Mouse (Mus musculus): ENCODE results near the gene Hbq1b.

Hbq1b gene

DNA sequence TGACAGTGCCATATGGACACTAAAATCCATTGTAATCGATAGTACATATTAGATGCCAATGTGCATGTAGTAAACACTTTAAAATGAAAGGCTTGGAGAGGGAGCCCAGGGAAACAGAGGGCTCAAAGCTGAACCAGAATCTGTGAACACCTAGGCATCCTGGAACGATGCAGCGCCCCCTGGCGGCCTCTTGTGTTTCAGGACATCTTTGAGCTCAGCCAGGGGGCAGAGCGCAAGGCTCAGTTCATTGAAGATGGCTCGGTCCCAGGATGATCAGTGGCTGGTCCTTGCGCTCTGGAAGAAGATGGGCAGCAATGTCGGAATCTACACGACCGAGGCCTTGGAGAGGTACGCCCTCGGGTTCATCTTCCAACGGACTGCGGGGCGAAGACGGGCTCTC is 13.1 kb downstream of the Hbq1b start, which contains the start of gene Hbq1a:
Gene Hbq1a (plus strand): TSS at position 205 of the 400 bp plus-strand sequence.
- peak; percentile 69 to 78 for DNase-seq (ENCODE audit: low spot score in 2 of 2)

DNA sequence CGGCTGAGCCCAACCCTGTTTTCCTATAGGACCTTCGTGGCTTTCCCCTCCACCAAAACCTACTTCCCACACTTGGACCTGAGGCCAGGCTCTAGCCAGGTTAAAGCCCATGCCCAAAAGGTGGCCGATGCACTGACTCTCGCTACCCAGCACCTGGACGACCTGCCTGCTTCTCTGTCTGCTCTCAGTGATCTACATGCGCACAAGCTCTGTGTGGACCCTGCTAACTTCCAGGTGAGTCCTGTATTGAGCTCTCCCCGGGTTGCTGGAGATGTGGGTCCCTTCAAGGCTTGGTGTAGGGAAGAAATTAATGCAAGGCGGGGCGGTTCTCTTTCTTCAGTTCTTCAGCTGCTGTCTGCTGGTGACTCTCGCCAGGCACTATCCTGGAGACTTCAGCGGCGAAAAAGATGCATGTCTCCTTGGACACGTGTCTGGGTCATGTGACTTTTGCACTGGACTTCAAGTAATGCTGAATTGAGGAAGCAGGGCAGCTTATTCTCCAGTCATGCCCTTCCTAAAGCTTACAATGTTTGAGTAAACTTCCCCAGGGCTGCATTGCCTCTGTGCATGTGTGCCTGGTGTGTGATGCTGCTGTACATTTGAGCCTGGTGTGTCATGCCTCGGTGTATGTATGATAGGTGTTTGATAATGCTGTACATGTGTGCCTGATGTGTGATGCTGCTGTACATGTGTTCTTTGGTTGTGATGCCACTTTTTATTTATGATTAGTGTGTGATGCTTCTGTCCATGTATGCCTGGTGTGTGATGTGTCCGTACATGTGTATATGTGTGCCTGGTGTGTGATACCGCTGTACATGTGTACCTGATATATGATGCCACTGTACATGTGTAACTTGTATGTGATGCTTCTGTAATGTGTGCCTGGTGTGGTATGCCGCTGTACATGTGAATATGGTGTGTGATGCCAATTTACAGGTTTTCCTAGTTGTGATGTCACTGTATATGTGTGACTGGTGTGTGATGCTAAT is 13.8 kb downstream of the Hbq1b start:
- no peak for DNase-seq (ENCODE audit: low spot score in 2 of 2)

DNA sequence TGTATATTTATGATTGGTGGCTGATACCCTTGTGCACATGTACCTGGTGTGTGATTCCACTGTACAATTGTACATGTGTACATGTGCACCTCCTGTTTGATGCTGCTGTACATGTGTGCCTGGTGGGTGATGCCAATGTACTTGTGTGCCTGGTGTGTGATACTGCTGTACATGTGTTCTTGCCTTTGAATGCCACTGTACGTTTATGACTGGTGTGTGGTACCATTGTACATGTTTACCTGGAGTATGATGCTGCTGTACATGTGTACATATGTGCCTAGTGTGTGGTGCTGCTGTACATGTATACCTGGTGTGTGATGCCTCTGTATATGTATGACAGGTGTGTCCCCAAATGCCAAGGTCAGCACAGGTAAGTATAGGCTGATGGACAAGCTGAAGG is 14.7 kb downstream of the Hbq1b start:
- no peak for DNase-seq (ENCODE audit: low spot score in 2 of 2)

DNA sequence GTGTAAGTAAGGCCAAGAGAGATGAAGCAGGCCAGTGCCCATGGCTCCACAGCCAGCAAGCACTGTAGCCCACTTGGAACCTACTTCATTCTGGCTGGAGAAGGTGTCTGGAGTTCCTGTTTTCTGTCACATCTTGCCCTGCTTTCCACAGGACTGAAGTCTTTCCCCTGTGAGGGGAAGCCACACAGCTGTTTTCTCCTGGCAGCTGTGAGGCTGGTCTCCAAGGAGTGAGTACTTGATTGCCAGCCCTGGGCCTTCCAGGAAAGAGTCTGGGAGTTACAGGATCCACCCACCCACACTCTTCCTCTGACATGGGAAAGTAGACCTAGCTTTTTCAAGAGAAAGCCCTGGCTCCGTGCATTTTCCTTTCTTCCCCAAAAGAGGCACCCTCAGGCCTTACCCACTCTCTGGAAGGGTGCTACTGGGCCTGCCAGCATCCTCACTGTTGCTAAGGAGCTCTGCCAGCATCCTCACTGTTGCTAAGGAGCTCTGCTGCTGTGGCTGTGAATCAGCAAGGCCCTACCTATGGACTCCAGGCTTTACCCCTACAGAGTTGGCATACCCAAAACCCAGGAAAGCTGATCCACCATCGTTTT is 16.2 kb downstream of the Hbq1b start:
- peak; percentile 69 to 72 for DNase-seq (ENCODE audit: low spot score in 2 of 2)

DNA sequence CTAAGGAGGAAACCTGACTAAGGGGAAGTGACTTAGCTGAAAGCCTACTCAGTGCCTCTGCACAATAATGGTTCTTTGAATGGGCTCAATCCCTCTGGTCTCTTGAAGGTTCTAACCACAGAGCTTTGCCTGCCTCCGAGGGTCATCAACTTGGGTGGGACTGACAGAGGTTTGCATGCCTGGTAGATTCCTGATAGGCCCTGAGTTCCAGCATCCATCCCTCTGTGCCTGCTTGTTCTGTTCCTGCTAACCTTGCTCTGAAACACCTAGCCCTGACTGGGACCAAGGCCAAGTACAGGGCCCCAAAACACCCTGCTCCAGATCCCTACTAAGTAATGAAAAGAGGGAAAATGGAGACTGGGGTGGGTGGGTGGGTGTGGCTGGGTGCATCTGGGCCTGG is 16.7 kb downstream of the Hbq1b start:
- DNase-seq (ENCODE audit: low spot score in 2 of 2) = no peak

DNA sequence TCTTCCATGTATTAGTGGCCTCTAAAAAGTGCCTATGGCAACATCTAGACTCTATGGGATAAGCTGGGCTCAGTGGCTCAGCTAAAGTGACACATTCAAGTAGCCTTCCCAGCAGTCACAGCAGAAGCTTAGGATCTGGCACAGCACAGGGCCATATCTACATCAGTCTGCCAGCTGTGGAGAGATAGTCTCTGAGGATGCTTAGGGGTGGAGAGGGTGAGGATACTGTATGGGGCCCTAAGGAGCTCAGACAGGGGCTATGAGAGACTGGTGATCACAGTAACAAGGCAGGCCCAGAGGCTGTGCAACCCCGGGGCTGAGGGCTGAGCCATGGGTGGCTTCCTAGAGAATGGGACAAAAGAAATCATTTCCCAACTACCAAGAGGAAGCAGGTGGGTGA is 20.2 kb downstream of the Hbq1b start:
- no peak for DNase-seq (ENCODE audit: low spot score in 2 of 2)

DNA sequence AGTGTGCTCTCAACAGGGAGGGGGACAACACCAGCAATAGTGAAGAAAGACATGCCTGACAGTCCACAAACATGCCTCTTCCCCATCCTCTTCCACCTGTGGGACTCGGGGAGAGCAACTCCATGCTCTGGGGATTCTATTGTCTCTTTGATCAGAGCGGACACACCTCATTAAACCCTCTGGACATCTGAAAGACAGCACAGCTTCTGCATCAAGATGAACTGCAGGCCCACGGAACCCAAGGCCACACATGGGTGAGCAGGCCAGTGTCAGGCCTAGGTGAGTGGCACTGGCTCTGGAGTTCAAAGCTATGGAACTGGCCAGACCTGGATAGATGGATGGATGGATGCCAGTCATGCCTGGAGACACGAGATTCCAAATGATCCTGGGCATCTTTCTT is 22.7 kb downstream of the Hbq1b start:
- DNase-seq (ENCODE audit: low spot score in 2 of 2) = no peak

DNA sequence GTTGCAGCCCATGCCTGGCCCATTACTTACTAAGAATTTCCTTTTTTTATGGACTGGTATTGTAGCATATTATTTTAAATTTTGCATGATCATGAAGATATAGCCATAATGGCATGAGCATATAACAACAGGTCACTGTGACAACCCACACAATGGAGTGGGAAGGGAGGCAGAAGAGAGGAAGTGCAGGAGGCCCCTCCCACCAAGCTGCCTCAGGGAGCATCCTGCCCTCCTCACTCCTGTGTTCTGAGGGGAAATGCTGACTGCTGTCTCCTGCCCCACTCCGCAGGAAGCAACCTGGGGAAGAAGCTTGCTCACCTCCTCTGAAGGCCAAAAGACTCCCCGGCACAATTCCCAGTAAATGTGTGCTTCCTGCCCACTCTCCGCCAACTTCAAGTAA is 23.2 kb downstream of the Hbq1b start:
- no peak for DNase-seq (ENCODE audit: low spot score in 2 of 2)

DNA sequence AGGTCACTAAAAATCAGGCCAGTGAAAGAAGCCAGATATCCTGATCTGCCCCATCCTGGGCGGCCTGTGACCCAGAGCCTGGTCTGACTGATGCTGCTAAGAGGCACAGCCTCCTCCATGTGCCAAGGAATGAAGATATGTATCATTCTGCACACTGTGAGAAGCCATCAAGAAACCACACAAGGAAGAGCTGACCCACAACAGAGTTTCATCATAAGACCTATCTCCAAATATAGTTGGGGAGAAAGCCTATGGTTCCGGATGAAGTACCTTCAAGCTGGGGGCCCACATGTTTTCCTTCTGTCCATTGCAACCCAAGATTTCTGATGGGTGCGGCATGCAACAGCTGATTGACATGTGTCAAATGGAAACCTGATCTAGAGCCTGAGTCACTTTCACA is 29.2 kb downstream of the Hbq1b start:
- no peak for DNase-seq (ENCODE audit: low spot score in 2 of 2)

DNA sequence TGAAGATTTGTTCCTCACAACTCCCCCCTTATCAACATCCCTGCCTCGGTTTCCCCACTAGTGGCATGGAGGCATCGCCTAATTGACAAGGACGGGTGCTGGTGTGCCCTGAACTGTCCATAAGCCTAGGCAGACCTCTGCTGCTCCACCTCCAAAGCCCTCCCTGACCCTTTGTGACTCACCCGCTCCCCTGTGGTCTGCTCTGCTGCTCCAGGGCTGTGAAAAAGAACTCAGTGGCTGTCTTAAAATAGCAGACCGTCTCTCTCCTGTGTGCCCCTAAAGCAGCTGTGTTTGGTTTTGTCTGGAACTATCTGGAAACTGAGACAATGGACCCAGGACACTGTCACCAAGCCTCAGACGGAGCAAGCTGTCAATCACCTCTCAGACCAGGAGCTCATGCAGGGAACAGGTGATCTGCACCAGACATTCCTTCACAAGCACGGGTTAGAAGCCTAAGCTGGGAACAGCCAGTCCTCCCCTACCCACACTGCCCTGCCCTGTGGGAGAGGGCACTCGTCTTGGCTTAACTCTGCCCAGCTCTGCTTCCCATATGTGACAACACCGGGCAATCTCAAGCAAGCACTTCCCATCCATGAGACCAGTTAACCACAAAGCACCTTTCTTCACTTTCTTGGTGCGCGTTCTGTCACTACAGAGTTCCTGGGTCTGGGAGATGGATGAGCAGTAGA is 33.9 kb downstream of the Hbq1b start:
- DNase-seq (ENCODE audit: low spot score in 2 of 2) = no peak

DNA sequence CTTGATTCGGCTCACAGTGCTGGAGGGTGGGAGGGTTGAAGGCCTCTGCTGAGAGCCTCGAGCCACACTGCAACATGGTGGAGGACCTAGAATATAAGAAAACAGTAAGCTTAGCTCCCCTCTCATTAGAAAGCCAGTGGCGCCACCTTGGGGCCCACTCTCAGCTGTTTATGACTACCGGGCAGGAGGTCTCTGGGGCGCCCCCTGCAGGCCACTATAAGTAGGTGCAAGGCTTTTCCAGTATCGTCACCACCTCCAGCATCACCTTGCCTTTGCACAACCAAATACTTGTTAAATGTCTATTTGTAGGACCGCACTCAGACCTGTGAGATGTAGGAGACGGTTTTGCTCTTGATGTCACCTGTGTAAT is 34.4 kb downstream of the Hbq1b start:
- peak; percentile 58 to 62 for DNase-seq (ENCODE audit: low spot score in 2 of 2)

DNA sequence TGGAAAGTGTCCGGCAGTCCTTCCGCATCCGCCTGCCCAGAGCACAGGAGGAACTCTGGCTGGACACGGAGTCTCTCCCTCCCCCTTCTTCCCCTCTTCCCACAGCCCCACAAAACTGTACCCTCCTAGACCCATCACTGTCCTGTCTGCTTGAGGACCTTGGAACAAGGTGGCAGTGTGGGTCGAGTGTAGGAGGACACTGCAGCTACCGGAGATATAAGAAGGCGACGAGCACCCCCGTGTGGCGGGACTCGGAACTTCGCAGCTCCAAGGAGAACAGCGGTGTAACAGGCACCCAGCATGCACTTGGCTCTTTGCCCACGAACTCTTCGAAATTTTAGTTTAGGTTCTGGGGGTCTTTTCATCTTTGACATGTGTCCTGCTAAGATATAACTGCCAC is 37.8 kb downstream of the Hbq1b start:
- DNase-seq (ENCODE audit: low spot score in 2 of 2) = peak; percentile 85 to 90

DNA sequence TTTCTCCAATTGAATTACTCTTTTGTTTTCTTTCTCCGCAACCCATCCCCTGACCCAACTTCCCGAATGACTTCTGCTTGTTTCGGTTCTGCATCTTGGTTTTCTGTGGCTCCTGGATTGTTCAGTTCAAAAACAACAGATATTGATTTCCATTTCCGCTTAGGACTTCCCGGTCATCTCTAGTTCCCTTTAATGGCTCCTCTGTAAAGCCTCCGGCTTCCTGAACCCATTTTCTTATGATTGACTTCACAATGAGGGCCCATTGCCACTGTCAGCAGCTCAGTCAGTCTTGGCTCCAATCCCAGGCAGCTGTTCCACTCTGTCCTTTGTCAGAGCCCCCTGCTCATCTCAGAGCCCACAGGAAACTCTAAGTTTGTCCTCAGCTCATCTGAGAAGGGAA is 44.3 kb downstream of the Hbq1b start:
- no peak for DNase-seq (ENCODE audit: low spot score in 2 of 2)

DNA sequence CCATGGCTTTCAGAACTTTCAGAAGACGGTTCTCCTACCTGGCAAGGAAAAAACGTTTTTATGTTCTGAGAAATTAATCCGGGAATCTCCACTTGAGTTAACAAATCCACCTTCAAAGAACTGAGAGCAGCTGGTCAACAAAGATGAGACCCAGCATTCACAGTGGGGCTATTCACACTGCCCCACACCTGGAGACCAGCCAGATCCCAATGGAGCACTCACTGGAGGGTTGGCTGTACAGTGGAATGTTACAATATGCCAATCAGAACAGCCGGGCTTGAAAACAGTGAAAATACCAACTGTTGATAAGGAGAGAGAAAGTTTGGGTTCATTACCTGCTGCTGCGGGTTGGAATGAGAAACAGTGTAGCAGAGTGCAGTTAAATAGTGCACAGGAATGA is 45.1 kb downstream of the Hbq1b start:
- DNase-seq (ENCODE audit: low spot score in 2 of 2) = peak in 1 of 2 experiments; percentile 37

DNA sequence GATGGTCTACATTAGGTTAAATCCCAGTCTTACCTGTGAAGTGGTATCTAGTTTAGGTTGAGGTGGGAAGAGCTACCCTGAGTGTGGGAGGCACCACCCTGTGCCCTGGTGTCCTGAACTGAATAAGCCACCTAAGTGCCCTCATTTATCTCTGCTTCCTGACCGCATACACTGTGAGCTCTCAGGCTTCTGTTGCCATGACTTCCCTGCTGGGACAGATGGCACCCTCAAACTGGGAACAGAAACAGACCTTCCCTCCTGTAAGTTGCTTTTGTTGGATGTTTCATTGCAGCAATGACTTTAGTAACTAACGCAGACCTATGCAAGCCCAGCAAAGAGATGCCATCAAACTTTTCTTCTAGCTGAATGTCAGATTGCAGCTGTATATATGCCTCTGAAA is 46.5 kb downstream of the Hbq1b start:
- peak in 1 of 2 experiments; percentile 29 for DNase-seq (ENCODE audit: low spot score in 2 of 2)

DNA sequence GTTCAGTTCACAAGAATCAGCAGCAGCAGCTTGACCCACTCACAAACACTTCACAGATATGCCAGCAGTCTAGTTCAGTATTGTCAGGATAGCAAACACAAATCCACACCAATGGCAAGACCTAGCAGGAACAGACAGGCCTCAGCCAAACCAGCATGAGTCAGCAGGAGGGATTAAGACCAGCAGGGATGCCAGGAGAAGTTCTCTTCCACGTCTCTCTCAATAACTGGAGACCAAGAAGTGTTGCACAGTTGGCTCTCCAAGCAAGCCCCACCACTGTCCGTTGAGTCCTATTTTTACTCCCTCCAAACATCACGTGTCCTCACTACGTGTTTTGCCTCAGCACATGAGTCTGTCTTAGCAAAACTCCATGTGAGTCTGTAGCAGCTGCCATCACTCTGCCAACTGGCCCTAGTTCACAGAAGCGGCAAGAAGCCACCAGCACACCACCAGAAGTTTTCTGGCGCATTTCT is 49.7 kb downstream of the Hbq1b start:
- DNase-seq (ENCODE audit: low spot score in 2 of 2) = no peak

All from right cerebral cortex, postnatal 10 days (tissue).